ENCODE assay signal across 8 mouse cellular contexts in genomic region chr11:120483448-120483934, GRCm38 (mm10). TPM values are rescaled to one million over a fixed set of nuclear protein-coding genes. Genes with fewer than 3 reads are reported as not detected.
DNase-seq lines count a peak whose midpoint lies in the region; ATAC-seq lines count a peak whose summit lies in the region.

No protein-coding gene starts in this region.

- no peak for DNase-seq in liver, embryonic 11.5 days (ENCODE audit: low spot score)
- no peak for DNase-seq in liver
- DNase-seq in limb, embryonic 11.5 days (ENCODE audit: low spot score) = no peak
- no peak for DNase-seq in left cerebral cortex, postnatal 25 days (ENCODE audit: low spot score in 2 of 2)
- DNase-seq in kidney, adult 11 months = no peak

- H3K4me2 ChIP-seq in liver, embryonic 11.5 days = peak overlapping the region; percentile 88
- H3K4me2 ChIP-seq in forebrain, embryonic 12.5 days = peak overlapping the region; percentile 91
- H3K4me2 ChIP-seq in limb, embryonic 11.5 days (ENCODE audit: low read depth, severe bottlenecking) = peak overlapping the region; percentile 93; the same call in 1 of the 2 replicates
- H3K4me2 ChIP-seq in neural tube, embryonic 14.5 days (ENCODE audit: low read depth, low read length) = peak overlapping the region; percentile 94; the same call in 1 of the 2 replicates

- peak overlapping the region; percentile 75; the same call in 1 of the 2 replicates for H3K27ac ChIP-seq in liver, embryonic 11.5 days (ENCODE audit: low read depth, low read length)
- H3K27ac ChIP-seq in forebrain, embryonic 12.5 days = peak overlapping the region; percentile 92
- no peak overlapping the region; the same call in 1 of the 2 replicates for H3K27ac ChIP-seq in limb, embryonic 11.5 days (replicated peaks; ENCODE audit: low read depth, low read length)
- H3K27ac ChIP-seq in neural tube, embryonic 14.5 days (ENCODE audit: low read depth, low read length) = peak overlapping the region; percentile 90; the same call in 1 of the 2 replicates

- H3K4me3 ChIP-seq in liver, embryonic 11.5 days (ENCODE audit: low read depth, low read length) = peak overlapping the region; percentile 98
- peak overlapping the region; percentile 99 for H3K4me3 ChIP-seq in forebrain, embryonic 12.5 days (replicated peaks)
- no peak overlapping the region for H3K4me3 ChIP-seq in limb, embryonic 11.5 days (ENCODE audit: low read depth, low read length)
- peak overlapping the region; percentile 94; the same call in 1 of the 2 replicates for H3K4me3 ChIP-seq in neural tube, embryonic 14.5 days (ENCODE audit: low read depth, low read length)

- ATAC-seq in liver, embryonic 11.5 days (replicated peaks; ENCODE audit: low FRiP score) = no peak
- ATAC-seq in forebrain, embryonic 12.5 days (ENCODE audit: low FRiP score) = no peak
- ATAC-seq in limb, embryonic 11.5 days (ENCODE audit: insufficient number of reproducible peaks, low FRiP score, low TSS enrichment, low read depth) = no peak
- no peak for ATAC-seq in neural tube, embryonic 14.5 days (ENCODE audit: low read depth)
- no peak for ATAC-seq in granulocyte monocyte progenitor cell, adult 5-6 weeks (replicated peaks; ENCODE audit: poor library complexity, severe bottlenecking)

- H3K9me3 ChIP-seq in liver, embryonic 11.5 days (ENCODE audit: control insufficient read depth, low read length) = no peaks in the 10 kb centered on the region
- H3K9me3 ChIP-seq in forebrain, embryonic 12.5 days = no peaks in the 10 kb centered on the region
- H3K9me3 ChIP-seq in limb, embryonic 11.5 days (ENCODE audit: control insufficient read depth, low read length) = no peaks in the 10 kb centered on the region
- H3K9me3 ChIP-seq in neural tube, embryonic 14.5 days (ENCODE audit: control insufficient read depth, low read length) = no peaks in the 10 kb centered on the region

- intact Hi-C loops in left cerebral cortex, postnatal 25 days (cut with DNase I) = no loop called here

- H3K36me3 ChIP-seq in liver, embryonic 11.5 days (ENCODE audit: control insufficient read depth, insufficient read depth, low read length) = peaks cover 72% of the 10 kb centered on the region
- peaks cover 81% of the 10 kb centered on the region for H3K36me3 ChIP-seq in forebrain, embryonic 12.5 days (replicated peaks)
- peaks cover 40% of the 10 kb centered on the region for H3K36me3 ChIP-seq in limb, embryonic 11.5 days (ENCODE audit: control insufficient read depth, insufficient read depth, low read length)
- peaks cover 56% of the 10 kb centered on the region for H3K36me3 ChIP-seq in neural tube, embryonic 14.5 days (ENCODE audit: control insufficient read depth, insufficient read depth, low read length)

- H3K9ac ChIP-seq in liver, embryonic 11.5 days (ENCODE audit: low read depth, low read length) = peak overlapping the region; percentile 98
- H3K9ac ChIP-seq in forebrain, embryonic 12.5 days = peak overlapping the region; percentile 89
- H3K9ac ChIP-seq in limb, embryonic 11.5 days (ENCODE audit: low read length) = peak overlapping the region; percentile 94
- H3K9ac ChIP-seq in neural tube, embryonic 14.5 days (replicated peaks; ENCODE audit: low read depth, low read length) = no peak overlapping the region; the same call in 1 of the 2 replicates

- peaks cover 24% of the 10 kb centered on the region for H3K4me1 ChIP-seq in liver, embryonic 11.5 days (replicated peaks; ENCODE audit: control insufficient read depth, insufficient read depth, low read length)
- peaks cover 23% of the 10 kb centered on the region for H3K4me1 ChIP-seq in forebrain, embryonic 12.5 days
- peaks cover 10% of the 10 kb centered on the region for H3K4me1 ChIP-seq in limb, embryonic 11.5 days (ENCODE audit: control insufficient read depth, insufficient read depth, low read length)
- peaks cover 11% of the 10 kb centered on the region for H3K4me1 ChIP-seq in neural tube, embryonic 14.5 days (ENCODE audit: control insufficient read depth, insufficient read depth, low read length)

- 83% methylated on average over 7 of the region's 7 CpGs for WGBS in liver, embryonic 11.5 days
- 88% methylated on average over 7 of the region's 7 CpGs for WGBS in forebrain, embryonic 12.5 days
- 92% methylated on average over 7 of the region's 7 CpGs for WGBS in limb, embryonic 11.5 days
- WGBS in neural tube, embryonic 14.5 days = 94% methylated on average over 7 of the region's 7 CpGs

- H3K27me3 ChIP-seq in liver, embryonic 11.5 days (replicated peaks; ENCODE audit: control insufficient read depth, insufficient read depth, low read length) = no peaks in the 10 kb centered on the region
- H3K27me3 ChIP-seq in forebrain, embryonic 12.5 days = no peaks in the 10 kb centered on the region
- no peaks in the 10 kb centered on the region for H3K27me3 ChIP-seq in limb, embryonic 11.5 days (ENCODE audit: control insufficient read depth, insufficient read depth, low read length)
- no peaks in the 10 kb centered on the region for H3K27me3 ChIP-seq in neural tube, embryonic 14.5 days (ENCODE audit: control insufficient read depth, insufficient read depth, low read length)

RNA-seq across cellular contexts. Expression of gene Mrpl12, which starts 0.9 kb away (rescaled TPM):
- 252 and 266 TPM in 2 replicates for polyA plus RNA-seq in liver, embryonic 11.5 days (2014; fragmentation: Nextera tagmentation; extraction: Ambion mirVana)
- polyA plus RNA-seq in forebrain, embryonic 12.5 days (2016; fragmentation: Nextera tagmentation; extraction: Ambion mirVana) = 130 and 135 TPM in 2 replicates
- 166 and 177 TPM in 2 replicates for polyA plus RNA-seq in limb, embryonic 11.5 days (2014; fragmentation: Nextera tagmentation; extraction: Ambion mirVana)
- 131 and 135 TPM in 2 replicates for polyA plus RNA-seq in neural tube, embryonic 14.5 days (2014; fragmentation: Nextera tagmentation; extraction: Ambion mirVana)
- 113 and 121 TPM in 2 replicates for total RNA-seq in granulocyte monocyte progenitor cell, adult 5-6 weeks (2014; fragmentation: Nextera tagmentation)
- 131 and 159 TPM in 2 replicates for total RNA-seq in granulocyte monocyte progenitor cell, adult 5-6 weeks (2017)
- total RNA-seq in left cerebral cortex, postnatal 25 days (2021) = 10 to 100 TPM; 72.6 to 75.2 TPM

RNA-seq across cellular contexts. Expression of gene Slc25a10, which starts 8.1 kb away (rescaled TPM):
- 65.5 and 70.6 TPM in 2 replicates for polyA plus RNA-seq in liver, embryonic 11.5 days (2014; fragmentation: Nextera tagmentation; extraction: Ambion mirVana)
- polyA plus RNA-seq in forebrain, embryonic 12.5 days (2016; fragmentation: Nextera tagmentation; extraction: Ambion mirVana) = 43.4 and 46.0 TPM in 2 replicates
- 57.8 and 58.5 TPM in 2 replicates for polyA plus RNA-seq in limb, embryonic 11.5 days (2014; fragmentation: Nextera tagmentation; extraction: Ambion mirVana)
- polyA plus RNA-seq in neural tube, embryonic 14.5 days (2014; fragmentation: Nextera tagmentation; extraction: Ambion mirVana) = 24.7 and 30.0 TPM in 2 replicates
- total RNA-seq in granulocyte monocyte progenitor cell, adult 5-6 weeks (2014; fragmentation: Nextera tagmentation) = 20.6 and 21.3 TPM in 2 replicates
- total RNA-seq in granulocyte monocyte progenitor cell, adult 5-6 weeks (2017) = 20.5 and 26.2 TPM in 2 replicates
- total RNA-seq in left cerebral cortex, postnatal 25 days (2021) = 10 to 100 TPM; 18.4 to 20.5 TPM

RNA-seq across cellular contexts. Expression of gene Arl16, which starts 16.1 kb away (rescaled TPM):
- polyA plus RNA-seq in liver, embryonic 11.5 days (2014; fragmentation: Nextera tagmentation; extraction: Ambion mirVana) = 39.1 and 40.2 TPM in 2 replicates
- polyA plus RNA-seq in forebrain, embryonic 12.5 days (2016; fragmentation: Nextera tagmentation; extraction: Ambion mirVana) = 48.2 and 50.1 TPM in 2 replicates
- polyA plus RNA-seq in limb, embryonic 11.5 days (2014; fragmentation: Nextera tagmentation; extraction: Ambion mirVana) = 56.6 and 58.3 TPM in 2 replicates
- polyA plus RNA-seq in neural tube, embryonic 14.5 days (2014; fragmentation: Nextera tagmentation; extraction: Ambion mirVana) = 65.5 and 68.1 TPM in 2 replicates
- total RNA-seq in granulocyte monocyte progenitor cell, adult 5-6 weeks (2014; fragmentation: Nextera tagmentation) = 11.7 and 15.1 TPM in 2 replicates
- total RNA-seq in granulocyte monocyte progenitor cell, adult 5-6 weeks (2017) = 19.2 and 22.4 TPM in 2 replicates
- total RNA-seq in left cerebral cortex, postnatal 25 days (2021) = 10 to 100 TPM; 56.7 to 58.1 TPM

RNA-seq across cellular contexts. Expression of gene Ccdc137, which starts 25.6 kb away (rescaled TPM):
- 51.5 and 52.0 TPM in 2 replicates for polyA plus RNA-seq in liver, embryonic 11.5 days (2014; fragmentation: Nextera tagmentation; extraction: Ambion mirVana)
- 34.5 and 35.4 TPM in 2 replicates for polyA plus RNA-seq in forebrain, embryonic 12.5 days (2016; fragmentation: Nextera tagmentation; extraction: Ambion mirVana)
- 32.6 and 36.4 TPM in 2 replicates for polyA plus RNA-seq in limb, embryonic 11.5 days (2014; fragmentation: Nextera tagmentation; extraction: Ambion mirVana)
- polyA plus RNA-seq in neural tube, embryonic 14.5 days (2014; fragmentation: Nextera tagmentation; extraction: Ambion mirVana) = 21.6 and 28.4 TPM in 2 replicates
- total RNA-seq in granulocyte monocyte progenitor cell, adult 5-6 weeks (2014; fragmentation: Nextera tagmentation) = 35.6 and 43.0 TPM in 2 replicates
- 39.4 and 57.7 TPM in 2 replicates for total RNA-seq in granulocyte monocyte progenitor cell, adult 5-6 weeks (2017)
- total RNA-seq in left cerebral cortex, postnatal 25 days (2021) = 10 to 100 TPM; 21.5 to 29.0 TPM

RNA-seq across cellular contexts. Expression of gene Oxld1, which starts 25.6 kb away (rescaled TPM):
- polyA plus RNA-seq in liver, embryonic 11.5 days (2014; fragmentation: Nextera tagmentation; extraction: Ambion mirVana) = 12.7 and 16.8 TPM in 2 replicates
- 8.6 and 10.9 TPM in 2 replicates for polyA plus RNA-seq in forebrain, embryonic 12.5 days (2016; fragmentation: Nextera tagmentation; extraction: Ambion mirVana)
- polyA plus RNA-seq in limb, embryonic 11.5 days (2014; fragmentation: Nextera tagmentation; extraction: Ambion mirVana) = 11.5 and 11.9 TPM in 2 replicates
- 12.0 and 12.9 TPM in 2 replicates for polyA plus RNA-seq in neural tube, embryonic 14.5 days (2014; fragmentation: Nextera tagmentation; extraction: Ambion mirVana)
- 7.9 and 8.6 TPM in 2 replicates for total RNA-seq in granulocyte monocyte progenitor cell, adult 5-6 weeks (2014; fragmentation: Nextera tagmentation)
- 12.8 and 19.5 TPM in 2 replicates for total RNA-seq in granulocyte monocyte progenitor cell, adult 5-6 weeks (2017)
- total RNA-seq in left cerebral cortex, postnatal 25 days (2021) = 10 to 100 TPM; 12.6 to 15.9 TPM
